Mouse (Mus musculus): ENCODE data around the gene Mpv17l2. TPM values are rescaled to one million over a fixed set of nuclear protein-coding genes. Genes with fewer than 3 reads are reported as not detected.

Gene Mpv17l2
- polyA plus RNA-seq, 1 experiment from 2014 or later: 47.4 TPM

- Histone ChIP-seq H3K36me3 (ENCODE audit: control insufficient read depth, insufficient read depth, low read length) (peaks cover 24% of the 10 kb centered on the region), H3K27me3 (ENCODE audit: control insufficient read depth, insufficient read depth, low read length) (no peaks in the 10 kb centered on the region), H3K9ac (ENCODE audit: low read length) (peak overlapping the region; percentile 71), H3K4me3 (ENCODE audit: control insufficient read depth in 1 of 2, insufficient read depth in 1 of 2, low read depth in 1 of 2, low read length in 2 of 2) (peak overlapping the region in 1 of 2 experiments; percentile 49; a peak in 2 of 4 replicates), H3K4me2 (ENCODE audit: low read length) (peak overlapping the region; percentile 82), H3K27ac (replicated peaks in 1 of 2; ENCODE audit: control insufficient read depth in 1 of 2, insufficient read depth in 1 of 2, low read depth in 2 of 2, low read length in 2 of 2) (no peak overlapping the region), H3K4me1 (ENCODE audit: control insufficient read depth in 2 of 2, insufficient read depth in 2 of 2, low read length in 2 of 2) (peaks cover 13 to 19% of the 10 kb centered on the region in 2 experiments; a peak in 3 of 4 replicates), H3K9me3 (ENCODE audit: control insufficient read depth, low read length) (no peaks in the 10 kb centered on the region)
- WGBS: 74% methylated on average over 9 of the region's 9 CpGs
- no peak for ATAC-seq (ENCODE audit: insufficient number of reproducible peaks, insufficient read depth, low FRiP score, low read depth)
These were observed 4.6 kb upstream of the Mpv17l2 start for GRCm38 (mm10) chr8:70765329-70765728.

DNA sequence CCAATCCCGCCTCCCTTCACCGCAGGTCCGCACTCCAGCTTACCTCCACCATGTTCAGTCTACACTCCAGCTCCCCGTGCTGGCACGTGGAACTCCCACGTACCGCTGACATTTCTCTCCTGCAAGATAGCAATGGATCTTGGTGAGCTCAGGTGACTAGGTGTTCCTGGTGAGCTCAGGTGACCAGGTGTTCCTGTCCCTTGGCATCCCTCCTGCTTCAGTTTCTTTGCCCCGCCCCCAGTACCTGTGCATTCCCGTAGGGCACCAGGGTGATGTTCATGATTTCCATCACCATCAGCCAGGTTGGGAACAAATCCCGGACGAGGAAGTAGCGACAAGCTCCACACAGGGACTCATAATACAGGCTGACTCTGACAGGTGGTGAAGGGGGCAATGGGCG lies 3.9 kb upstream of the Mpv17l2 start:
- no peak overlapping the region for H3K4me2 ChIP-seq (ENCODE audit: low read length)
- no peaks in the 10 kb centered on the region for H3K9me3 ChIP-seq (ENCODE audit: control insufficient read depth, low read length)
- peaks cover 17% of the 10 kb centered on the region for H3K36me3 ChIP-seq (ENCODE audit: control insufficient read depth, insufficient read depth, low read length)
- no peak for ATAC-seq (ENCODE audit: insufficient number of reproducible peaks, insufficient read depth, low FRiP score, low read depth)
- no peak overlapping the region for H3K4me3 ChIP-seq (ENCODE audit: control insufficient read depth in 1 of 2, insufficient read depth in 1 of 2, low read depth in 1 of 2, low read length in 2 of 2)
- peaks cover 16 to 25% of the 10 kb centered on the region in 2 experiments for H3K4me1 ChIP-seq (ENCODE audit: control insufficient read depth in 2 of 2, insufficient read depth in 2 of 2, low read length in 2 of 2)
- H3K27me3 ChIP-seq (ENCODE audit: control insufficient read depth, insufficient read depth, low read length): no peaks in the 10 kb centered on the region
- no peak overlapping the region for H3K9ac ChIP-seq (ENCODE audit: low read length)
- 95% methylated on average over 13 of the region's 13 CpGs for WGBS
- H3K27ac ChIP-seq (replicated peaks in 1 of 2; ENCODE audit: control insufficient read depth in 1 of 2, insufficient read depth in 1 of 2, low read depth in 2 of 2, low read length in 2 of 2): no peak overlapping the region

DNA sequence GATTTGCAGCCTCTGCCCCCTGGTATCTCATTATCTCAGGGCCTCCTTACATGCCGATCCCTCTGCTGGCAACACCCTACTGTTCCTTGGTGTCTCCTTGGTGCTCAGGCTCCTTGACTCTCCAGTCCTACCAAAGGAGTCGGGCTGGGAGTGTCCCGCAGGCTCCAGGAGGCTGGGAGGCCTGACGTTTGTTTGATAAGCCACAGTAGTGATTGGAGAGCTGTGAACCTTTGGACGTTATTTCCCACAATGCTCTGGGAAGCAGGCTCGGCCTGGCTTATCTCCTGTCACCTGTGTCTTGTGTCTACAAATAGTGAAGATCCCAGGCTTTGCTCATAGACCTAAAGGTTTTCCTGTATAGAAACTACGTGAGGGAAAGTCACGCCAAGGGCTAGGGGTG lies 3.3 kb upstream of the Mpv17l2 start:
- WGBS: 50% methylated on average over 8 of the region's 8 CpGs
- Histone ChIP-seq H3K4me3 (ENCODE audit: control insufficient read depth in 1 of 2, insufficient read depth in 1 of 2, low read depth in 1 of 2, low read length in 2 of 2) (no peak overlapping the region), H3K4me2 (ENCODE audit: low read length) (no peak overlapping the region), H3K36me3 (ENCODE audit: control insufficient read depth, insufficient read depth, low read length) (peaks cover 14% of the 10 kb centered on the region), H3K27me3 (ENCODE audit: control insufficient read depth, insufficient read depth, low read length) (no peaks in the 10 kb centered on the region), H3K27ac (replicated peaks in 1 of 2; ENCODE audit: control insufficient read depth in 1 of 2, insufficient read depth in 1 of 2, low read depth in 2 of 2, low read length in 2 of 2) (no peak overlapping the region), H3K9me3 (ENCODE audit: control insufficient read depth, low read length) (no peaks in the 10 kb centered on the region), H3K9ac (ENCODE audit: low read length) (no peak overlapping the region), H3K4me1 (ENCODE audit: control insufficient read depth in 2 of 2, insufficient read depth in 2 of 2, low read length in 2 of 2) (peaks cover 16 to 32% of the 10 kb centered on the region in 2 experiments)
- no peak for ATAC-seq (ENCODE audit: insufficient number of reproducible peaks, insufficient read depth, low FRiP score, low read depth)

DNA sequence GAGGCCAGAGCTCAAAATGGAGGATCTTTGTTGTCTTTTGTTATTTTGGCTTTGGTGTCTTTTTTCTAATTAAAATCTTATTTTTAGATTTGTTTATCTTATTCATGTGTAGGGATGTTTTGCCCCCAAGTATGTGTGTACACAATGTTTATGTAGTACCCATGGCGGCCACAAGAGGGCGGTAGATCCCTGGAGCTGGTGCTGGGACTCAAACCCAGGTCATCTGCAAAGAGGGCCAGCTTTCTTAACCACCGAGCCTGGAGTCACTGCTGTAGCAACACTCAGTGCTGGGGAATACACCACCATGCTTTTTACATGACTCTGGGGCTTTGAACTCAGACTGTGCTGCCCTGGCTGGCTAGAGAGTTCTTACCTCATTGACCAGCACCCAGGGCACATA lies 2.6 kb upstream of the Mpv17l2 start:
- H3K4me1 ChIP-seq (ENCODE audit: control insufficient read depth in 2 of 2, insufficient read depth in 2 of 2, low read length in 2 of 2): peaks cover 16 to 35% of the 10 kb centered on the region in 2 experiments
- no peak overlapping the region for H3K27ac ChIP-seq (replicated peaks in 1 of 2; ENCODE audit: control insufficient read depth in 1 of 2, insufficient read depth in 1 of 2, low read depth in 2 of 2, low read length in 2 of 2)
- WGBS: 7% methylated on average over 3 of the region's 3 CpGs
- H3K9me3 ChIP-seq (ENCODE audit: control insufficient read depth, low read length): no peaks in the 10 kb centered on the region
- H3K36me3 ChIP-seq (ENCODE audit: control insufficient read depth, insufficient read depth, low read length): peaks cover 10% of the 10 kb centered on the region
- no peak overlapping the region for H3K4me3 ChIP-seq (ENCODE audit: control insufficient read depth in 1 of 2, insufficient read depth in 1 of 2, low read depth in 1 of 2, low read length in 2 of 2)
- no peak overlapping the region for H3K4me2 ChIP-seq (ENCODE audit: low read length)
- no peaks in the 10 kb centered on the region for H3K27me3 ChIP-seq (ENCODE audit: control insufficient read depth, insufficient read depth, low read length)
- H3K9ac ChIP-seq (ENCODE audit: low read length): no peak overlapping the region
- ATAC-seq (ENCODE audit: insufficient number of reproducible peaks, insufficient read depth, low FRiP score, low read depth): no peak

DNA sequence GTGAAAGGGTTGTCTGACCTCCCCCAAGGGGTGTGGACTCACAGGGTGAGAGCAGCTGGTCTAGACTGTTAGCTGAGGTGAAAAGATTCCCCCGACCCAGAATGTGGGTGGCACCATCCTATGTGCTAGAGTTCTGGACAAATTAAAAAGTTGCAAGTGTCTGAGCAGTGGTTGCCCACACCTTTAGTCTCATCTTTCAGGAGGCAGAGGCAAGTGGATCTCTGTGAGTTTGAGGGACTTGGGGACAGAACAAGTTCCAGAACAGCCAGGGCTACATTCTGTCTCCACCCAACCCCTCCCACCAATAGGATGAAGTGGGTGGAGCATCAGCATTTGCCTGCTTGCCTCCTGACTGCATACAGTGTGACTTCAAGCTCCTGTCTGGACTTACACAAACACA lies 1.4 kb upstream of the Mpv17l2 start:
- Histone ChIP-seq H3K4me3 (ENCODE audit: control insufficient read depth in 1 of 2, insufficient read depth in 1 of 2, low read depth in 1 of 2, low read length in 2 of 2) (no peak overlapping the region), H3K9ac (ENCODE audit: low read length) (no peak overlapping the region), H3K4me2 (ENCODE audit: low read length) (no peak overlapping the region), H3K4me1 (ENCODE audit: control insufficient read depth in 2 of 2, insufficient read depth in 2 of 2, low read length in 2 of 2) (peaks cover 16 to 35% of the 10 kb centered on the region in 2 experiments), H3K27ac (replicated peaks in 1 of 2; ENCODE audit: control insufficient read depth in 1 of 2, insufficient read depth in 1 of 2, low read depth in 2 of 2, low read length in 2 of 2) (no peak overlapping the region), H3K9me3 (ENCODE audit: control insufficient read depth, low read length) (no peaks in the 10 kb centered on the region), H3K27me3 (ENCODE audit: control insufficient read depth, insufficient read depth, low read length) (no peaks in the 10 kb centered on the region), H3K36me3 (ENCODE audit: control insufficient read depth, insufficient read depth, low read length) (peaks cover 16% of the 10 kb centered on the region)
- WGBS: 79% methylated on average over 1 of the region's 1 CpGs
- no peak for ATAC-seq (ENCODE audit: insufficient number of reproducible peaks, insufficient read depth, low FRiP score, low read depth)

GRCm38 (mm10) chr8:70760350-70760749 lies 396 bp downstream of the Mpv17l2 start:
- peaks cover 5 to 21% of the 10 kb centered on the region in 2 experiments for H3K4me1 ChIP-seq (ENCODE audit: control insufficient read depth in 2 of 2, insufficient read depth in 2 of 2, low read length in 2 of 2)
- no peaks in the 10 kb centered on the region for H3K27me3 ChIP-seq (ENCODE audit: control insufficient read depth, insufficient read depth, low read length)

DNA sequence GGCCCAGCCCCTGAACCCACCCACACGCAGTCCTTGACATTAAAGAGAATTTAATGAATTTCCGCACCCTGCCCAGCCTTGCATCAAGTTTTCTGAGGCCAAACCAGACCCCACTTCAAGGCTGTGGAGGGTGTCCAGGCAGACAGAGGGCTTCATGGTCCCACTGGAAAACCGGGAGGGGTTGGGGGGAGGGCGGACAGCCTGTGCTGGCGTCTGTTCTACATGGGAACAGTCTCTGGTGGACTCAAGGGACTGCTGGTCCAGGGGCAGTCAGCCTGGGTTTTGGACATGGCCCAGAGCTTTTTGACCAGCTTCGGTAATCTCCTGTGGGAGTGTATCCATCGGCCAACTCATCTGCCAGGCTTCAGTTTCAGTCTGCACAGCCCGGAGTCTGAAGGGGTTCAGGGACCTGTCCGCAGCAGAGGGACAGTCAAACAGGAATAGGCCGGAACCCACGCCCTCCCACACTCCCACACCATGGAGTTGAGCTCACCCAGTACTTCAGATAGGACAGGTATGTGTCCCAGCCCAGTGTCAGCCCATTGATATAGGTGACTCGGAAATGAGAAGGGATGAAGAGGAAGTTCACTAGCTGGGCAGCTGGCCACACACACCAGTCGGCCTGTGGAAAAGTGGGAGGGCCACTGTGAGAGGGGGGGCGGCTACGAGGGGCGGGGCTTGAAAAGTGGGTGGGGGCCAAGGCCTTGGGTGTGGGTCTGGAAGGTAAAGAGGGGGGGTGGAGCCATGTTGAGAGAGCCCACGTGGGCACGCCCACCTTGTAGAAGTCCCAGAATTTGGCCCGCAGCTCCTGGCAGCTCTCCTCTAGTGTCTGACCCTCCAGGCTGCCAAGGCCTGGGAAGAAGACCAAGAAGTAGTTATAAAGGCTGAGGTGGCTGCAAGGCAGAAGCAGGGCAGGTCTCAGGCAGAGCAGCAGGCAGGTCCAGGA lies 1.9 kb downstream of the Mpv17l2 start:
- peaks cover 9 to 30% of the 10 kb centered on the region in 2 experiments for H3K4me1 ChIP-seq (ENCODE audit: control insufficient read depth in 2 of 2, insufficient read depth in 2 of 2, low read length in 2 of 2)
- H3K4me2 ChIP-seq (ENCODE audit: low read length): no peak overlapping the region
- 64% methylated on average over 19 of the region's 19 CpGs for WGBS
- no peak overlapping the region for H3K4me3 ChIP-seq (ENCODE audit: control insufficient read depth in 1 of 2, insufficient read depth in 1 of 2, low read depth in 1 of 2, low read length in 2 of 2)
- no peak for ATAC-seq (ENCODE audit: insufficient number of reproducible peaks, insufficient read depth, low FRiP score, low read depth)
- H3K9ac ChIP-seq (ENCODE audit: low read length): peak overlapping the region; percentile 93; the same call in 1 of the 2 replicates
- H3K27me3 ChIP-seq (ENCODE audit: control insufficient read depth, insufficient read depth, low read length): no peaks in the 10 kb centered on the region
- no peaks in the 10 kb centered on the region for H3K9me3 ChIP-seq (ENCODE audit: control insufficient read depth, low read length)
- peaks cover 29% of the 10 kb centered on the region for H3K36me3 ChIP-seq (ENCODE audit: control insufficient read depth, insufficient read depth, low read length)
- no peak overlapping the region for H3K27ac ChIP-seq (replicated peaks in 1 of 2; ENCODE audit: control insufficient read depth in 1 of 2, insufficient read depth in 1 of 2, low read depth in 2 of 2, low read length in 2 of 2)

More at GRCm38 (mm10) chr8:70760350-70760749, 396 bp downstream of the Mpv17l2 start:
- no peak; the same call in 1 of the 2 replicates for ATAC-seq (ENCODE audit: insufficient number of reproducible peaks, insufficient read depth, low FRiP score, low read depth)
- peak overlapping the region; percentile 99 for H3K4me2 ChIP-seq (ENCODE audit: low read length)
- H3K9ac ChIP-seq (ENCODE audit: low read length): peak overlapping the region; percentile 93
- H3K4me3 ChIP-seq (ENCODE audit: control insufficient read depth in 1 of 2, insufficient read depth in 1 of 2, low read depth in 1 of 2, low read length in 2 of 2): peak overlapping the region; percentile 63 to 80
- WGBS: 2% methylated on average over 22 of the region's 22 CpGs
- peaks cover 29% of the 10 kb centered on the region for H3K36me3 ChIP-seq (ENCODE audit: control insufficient read depth, insufficient read depth, low read length)
- no peaks in the 10 kb centered on the region for H3K9me3 ChIP-seq (ENCODE audit: control insufficient read depth, low read length)
- peak overlapping the region; percentile 12 to 66; a peak in 3 of 4 replicates for H3K27ac ChIP-seq (replicated peaks in 1 of 2; ENCODE audit: control insufficient read depth in 1 of 2, insufficient read depth in 1 of 2, low read depth in 2 of 2, low read length in 2 of 2)

All from heart, embryonic 14.5 days (tissue).